Mouse (Mus musculus): ENCODE results near the gene Pold3.

Pold3 gene

DNA sequence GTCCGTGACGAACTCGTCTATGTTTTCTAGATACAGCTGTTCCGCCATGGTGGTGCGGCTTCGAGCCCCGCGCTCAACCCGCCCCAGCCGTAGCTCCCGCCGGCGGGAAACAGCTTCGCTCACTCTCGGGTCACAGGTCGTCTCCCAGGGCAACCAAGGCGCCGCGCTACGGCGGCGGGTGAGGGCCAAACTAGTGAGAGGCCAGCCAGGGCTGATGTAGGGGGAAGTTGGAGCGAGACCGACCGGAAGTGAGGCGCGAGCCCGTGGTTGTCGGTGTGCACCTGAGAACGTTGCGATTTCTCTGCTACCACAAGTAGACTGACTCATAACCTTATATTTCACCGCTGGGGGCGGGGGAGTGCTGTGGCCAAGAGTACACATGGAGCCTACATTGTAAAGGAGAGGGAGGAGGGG, at the start of gene Pold3:
Gene Pold3, minus strand, starts transcription at position 190 of the 414 bp plus-strand sequence.
- DNase-seq (ENCODE audit: low spot score): peak; percentile 98

DNA sequence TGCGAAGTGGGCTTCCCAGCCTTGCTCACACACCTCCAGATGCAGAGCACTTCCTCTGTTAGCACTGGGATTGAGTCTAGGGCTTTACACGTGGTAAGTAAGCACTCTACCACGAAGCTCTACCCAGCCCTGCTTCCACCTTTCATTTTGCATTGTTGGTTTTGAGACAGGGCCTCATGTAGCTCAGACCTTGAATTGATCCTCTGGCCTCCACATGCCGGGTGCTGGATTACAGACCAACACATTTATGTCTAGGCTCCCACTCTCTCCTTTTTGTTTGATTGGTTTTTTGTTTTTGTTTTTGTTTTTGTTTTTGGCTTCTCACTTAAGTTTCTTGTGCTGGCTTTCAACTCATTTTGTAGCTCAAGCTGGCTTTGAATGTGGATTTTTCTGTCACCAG, 49.4 kb upstream of the Pold3 start:
- DNase-seq (ENCODE audit: low spot score): no peak

DNA sequence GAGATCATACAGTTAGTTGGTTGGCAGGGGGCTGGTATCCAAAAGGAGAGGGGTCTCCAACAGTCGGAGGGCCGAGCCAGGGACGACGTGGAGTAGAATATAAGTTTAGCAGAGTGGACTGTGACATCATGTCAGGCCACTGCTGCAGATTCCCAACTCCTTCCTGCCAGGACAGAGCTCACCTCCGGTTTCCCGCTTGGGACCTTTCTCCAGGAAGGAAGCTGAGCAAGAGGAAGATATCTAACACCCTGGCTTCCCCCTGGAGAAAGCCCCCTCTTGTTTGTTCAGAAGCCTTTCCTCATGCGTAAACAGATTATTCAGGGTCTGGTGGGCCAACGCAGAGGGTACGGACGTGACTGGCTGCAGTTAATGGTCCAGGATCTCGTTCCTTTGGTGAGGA, 47.3 kb upstream of the Pold3 start:
- no peak for DNase-seq (ENCODE audit: low spot score)

DNA sequence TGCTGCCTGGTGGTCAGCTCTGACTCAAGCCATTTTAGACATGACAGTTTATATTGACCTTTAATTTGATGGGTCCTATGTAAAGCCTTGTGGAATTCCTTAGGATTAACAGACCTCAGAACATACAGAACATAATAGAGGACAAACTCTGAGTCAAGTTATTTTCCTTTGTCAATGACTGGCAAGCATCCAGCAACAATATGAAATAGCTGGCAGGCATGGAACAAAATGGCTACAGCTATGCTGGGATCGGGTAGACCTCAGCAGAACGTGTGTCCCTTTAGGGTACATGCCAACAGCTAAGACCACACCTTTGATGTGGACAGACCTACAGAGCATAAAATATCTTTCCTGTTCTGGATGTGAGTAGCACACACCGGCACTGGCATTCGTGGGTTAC, 42.1 kb upstream of the Pold3 start:
- no peak for DNase-seq (ENCODE audit: low spot score)

DNA sequence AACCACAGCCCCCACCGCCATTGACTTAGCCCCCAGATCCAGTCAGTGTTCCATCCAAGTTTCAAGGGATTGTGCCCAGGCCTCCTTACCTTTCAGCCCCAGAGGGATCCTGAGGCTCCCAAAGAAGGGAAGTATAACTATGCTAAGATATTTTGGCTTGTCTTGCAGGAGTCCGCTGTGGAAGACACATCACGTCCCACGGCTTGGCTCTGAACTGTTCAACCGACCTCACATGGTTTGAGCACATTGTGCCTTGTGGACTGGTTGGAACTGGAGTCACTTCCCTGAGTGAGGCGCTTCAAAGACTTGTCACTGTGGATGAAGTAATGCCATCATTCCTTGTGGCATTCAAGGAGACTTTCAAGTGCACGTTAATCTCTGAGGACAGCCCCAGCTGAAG, 38.6 kb upstream of the Pold3 start:
- no peak for DNase-seq (ENCODE audit: low spot score)

DNA sequence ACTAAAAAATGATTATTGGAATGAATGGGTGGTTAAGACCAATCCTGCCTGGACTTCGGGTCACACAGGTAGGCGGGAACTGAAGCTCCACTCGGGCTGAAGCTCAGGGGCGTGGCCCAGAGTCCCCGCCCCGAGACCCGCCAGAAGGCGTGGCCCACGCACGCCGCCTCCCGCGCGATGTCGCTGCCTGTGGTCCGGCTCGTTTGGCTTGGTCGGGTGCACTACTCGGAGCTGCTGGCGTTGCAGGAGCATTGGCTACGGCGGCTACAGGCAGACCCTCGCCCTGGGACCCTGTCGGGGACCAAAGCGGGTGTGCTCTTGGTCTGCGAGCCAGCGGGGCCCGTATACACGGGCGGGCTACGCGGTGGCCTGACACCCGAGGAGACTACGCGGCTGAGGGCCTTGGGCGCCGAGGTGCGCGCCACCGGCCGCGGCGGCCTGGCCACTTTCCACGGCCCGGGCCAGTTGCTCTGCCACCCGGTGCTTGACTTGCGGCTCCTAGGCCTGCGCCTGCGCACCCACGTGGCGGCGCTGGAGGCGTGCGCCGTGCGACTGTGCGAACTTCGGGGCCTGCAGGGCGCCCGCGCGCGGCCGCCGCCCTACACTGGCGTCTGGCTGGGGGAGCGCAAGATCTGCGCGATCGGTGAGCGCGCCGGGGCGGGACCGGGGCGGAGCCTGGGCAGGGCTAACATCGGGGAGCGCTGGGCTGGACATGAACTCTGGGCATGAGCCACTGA, 37.9 kb upstream of the Pold3 start, which contains the start of gene Lipt2:
Gene Lipt2, plus strand, starts transcription at position 173 of the 737 bp plus-strand sequence.
- DNase-seq (ENCODE audit: low spot score): peak; percentile 78

DNA sequence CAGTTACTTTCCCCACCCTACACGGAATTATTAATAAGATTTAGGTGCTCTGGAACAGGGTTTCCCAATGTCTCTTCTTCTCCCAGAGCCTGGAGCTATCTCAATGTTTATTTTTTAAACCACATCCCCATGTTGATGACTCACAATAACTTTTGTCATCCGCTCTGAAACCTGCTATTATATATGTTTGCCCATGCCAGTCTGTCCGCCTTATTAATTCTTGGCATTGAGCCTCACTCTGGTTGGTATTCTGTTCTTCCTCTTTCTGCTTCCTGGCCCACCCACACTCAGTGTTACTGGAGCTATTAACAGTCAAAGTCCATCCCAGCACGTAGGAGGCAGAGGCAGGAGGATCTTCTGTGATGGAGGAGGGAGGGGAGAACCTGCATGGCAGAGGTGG, 36.3 kb upstream of the Pold3 start:
- no peak for DNase-seq (ENCODE audit: low spot score)

DNA sequence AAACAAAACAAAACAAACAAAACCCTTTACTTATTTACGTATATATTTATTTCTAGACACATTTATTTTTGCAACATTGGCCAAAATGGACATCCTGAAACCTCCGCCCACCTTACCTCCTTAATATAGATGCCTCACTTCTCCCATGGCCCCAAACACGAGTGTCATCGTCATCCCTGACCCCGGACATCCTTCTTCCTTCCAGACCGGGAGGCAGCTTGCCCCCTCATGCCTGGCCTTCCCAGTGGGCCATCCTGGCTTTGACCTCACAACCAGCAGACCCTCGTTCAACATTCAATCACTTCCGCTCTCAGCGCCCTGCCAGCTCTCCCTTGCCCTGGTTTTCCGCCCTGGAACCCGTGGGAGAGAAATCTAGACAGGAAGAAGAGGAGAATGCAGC, 29.3 kb upstream of the Pold3 start:
- DNase-seq (ENCODE audit: low spot score): no peak

DNA sequence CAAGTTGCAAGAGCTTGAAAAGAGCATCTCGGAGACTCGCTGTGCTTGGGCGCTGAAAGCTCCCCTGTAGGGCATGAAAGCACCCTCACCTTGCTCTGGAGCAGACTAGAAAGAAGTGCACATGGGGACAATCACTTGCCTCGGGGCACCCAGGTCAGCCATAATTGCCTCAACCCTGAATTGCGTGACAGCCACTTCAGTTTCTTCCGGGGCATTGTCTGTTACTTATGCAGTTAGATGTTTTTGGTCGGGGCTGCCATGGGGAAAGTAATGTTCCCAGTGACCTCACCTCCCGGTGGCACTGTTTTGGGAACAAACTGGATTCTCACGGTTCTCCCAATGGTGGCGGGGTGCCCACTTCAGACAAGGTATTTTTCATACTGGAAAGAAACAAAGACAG, 28.7 kb upstream of the Pold3 start:
- DNase-seq (ENCODE audit: low spot score): no peak

DNA sequence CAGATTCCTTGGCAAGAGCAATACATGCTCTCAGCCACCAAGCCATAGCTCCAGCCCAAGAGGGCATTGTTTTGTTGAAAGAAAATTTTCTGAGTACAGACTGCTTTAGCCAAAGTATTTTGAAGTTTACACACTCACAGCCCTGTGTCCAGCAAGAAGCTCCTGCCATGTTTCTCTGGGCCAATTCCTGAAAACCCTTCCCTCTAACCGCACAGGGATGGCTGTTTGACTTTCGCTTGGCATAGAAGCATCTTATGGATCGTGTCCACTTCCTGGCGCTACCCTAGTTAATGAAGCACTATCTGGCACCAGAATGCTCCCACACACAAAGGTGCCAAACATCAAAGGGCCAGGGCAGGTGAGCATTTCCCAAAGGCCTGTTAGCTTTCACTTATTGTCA, 27.2 kb upstream of the Pold3 start:
- no peak for DNase-seq (ENCODE audit: low spot score)

DNA sequence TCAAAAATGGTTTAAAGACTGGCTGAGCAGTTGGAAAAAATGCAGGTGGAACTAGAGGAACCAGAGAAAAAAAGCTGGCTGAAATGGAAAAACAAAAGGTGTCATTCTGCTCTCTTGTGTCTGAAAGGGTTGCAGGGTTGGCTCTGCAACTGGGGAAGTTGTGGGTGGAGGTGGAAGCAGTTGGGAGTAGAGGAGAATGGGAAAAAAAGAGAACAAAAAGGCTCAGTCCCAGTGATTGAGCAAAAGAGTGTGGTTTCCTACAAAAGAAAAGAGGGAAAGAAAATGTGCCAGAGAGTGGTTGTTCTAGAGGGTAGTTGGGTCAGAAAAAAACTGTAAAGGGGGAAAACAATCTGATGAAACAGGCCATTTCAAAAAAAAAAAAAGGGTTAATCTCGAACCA, 19.2 kb upstream of the Pold3 start:
- no peak for DNase-seq (ENCODE audit: low spot score)

DNA sequence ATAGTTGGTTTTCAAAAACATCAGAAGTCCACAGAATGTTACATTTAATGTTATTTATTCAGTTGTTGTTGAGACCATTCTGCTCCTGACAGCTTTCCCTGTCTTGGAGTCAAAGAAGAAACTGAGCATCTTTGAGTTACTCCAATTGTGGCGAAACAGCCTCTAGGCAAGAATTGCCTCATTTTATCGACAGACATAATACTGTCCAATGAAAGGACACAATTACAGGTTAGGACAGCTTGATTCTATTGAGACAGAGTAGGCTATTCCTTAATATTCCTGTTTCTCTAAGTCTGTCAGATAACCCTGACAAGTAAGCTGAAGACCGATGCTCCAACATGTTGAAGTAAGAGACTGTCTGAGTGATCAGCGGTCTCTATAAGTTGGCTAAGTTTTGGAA, 16.7 kb upstream of the Pold3 start:
- no peak for DNase-seq (ENCODE audit: low spot score)

DNA sequence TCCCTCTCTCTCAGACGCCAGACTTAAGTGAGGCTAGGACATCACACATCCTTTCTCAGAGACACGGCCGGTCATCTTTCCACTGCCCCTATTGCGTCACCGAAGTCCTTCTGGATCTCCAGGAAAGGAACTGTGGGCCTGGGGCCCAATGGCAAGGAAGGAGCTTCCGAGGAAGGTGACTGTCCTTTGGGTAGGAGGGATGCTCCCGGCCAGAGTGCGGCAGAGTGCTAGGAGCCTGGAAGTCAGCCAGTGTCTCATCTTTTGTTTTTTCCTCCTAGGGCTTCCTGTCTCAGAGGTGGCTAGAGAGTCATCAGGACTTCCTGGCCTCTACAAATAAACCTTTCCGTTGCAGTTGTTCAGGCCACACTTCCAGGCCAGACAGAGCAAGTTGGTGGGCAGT, 15.7 kb upstream of the Pold3 start:
- DNase-seq (ENCODE audit: low spot score): no peak

DNA sequence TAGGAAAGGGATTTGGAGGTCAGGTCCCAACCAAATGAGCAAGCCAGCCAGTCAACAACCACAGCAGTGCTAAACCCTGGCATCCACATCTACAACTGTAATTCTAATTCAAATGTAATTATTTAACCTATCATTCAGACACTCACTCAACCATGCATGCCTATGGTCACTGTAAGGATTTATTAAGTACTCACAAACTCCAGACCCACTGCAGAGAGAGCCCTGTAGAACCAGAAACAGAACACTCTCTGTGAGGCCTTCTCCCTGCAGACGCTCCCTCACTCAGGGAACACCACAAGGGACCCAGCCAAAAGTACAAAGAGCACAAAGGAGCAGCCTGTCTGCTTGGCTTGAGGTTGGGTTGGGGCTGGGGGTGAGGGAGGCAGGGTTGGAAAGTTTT, 11.0 kb upstream of the Pold3 start:
- no peak for DNase-seq (ENCODE audit: low spot score)

DNA sequence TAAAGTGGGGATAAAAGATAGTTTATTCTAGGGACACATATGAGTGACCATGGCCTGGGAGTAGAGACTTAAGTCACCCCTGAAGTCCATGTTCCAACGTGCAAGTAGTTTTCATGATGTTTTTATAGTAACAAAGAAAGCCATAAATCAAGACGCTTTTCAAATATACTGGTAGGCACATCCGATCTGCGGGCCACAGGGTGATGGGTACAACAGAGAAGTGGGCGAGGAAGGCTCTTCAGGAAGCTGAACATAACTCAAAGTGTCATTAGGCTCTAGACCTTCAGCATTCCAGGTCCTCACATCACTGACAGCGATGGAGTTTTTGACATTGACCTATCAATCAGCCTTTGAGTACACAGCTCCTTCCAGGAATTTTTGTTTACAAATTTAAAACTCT, 9.2 kb upstream of the Pold3 start:
- no peak for DNase-seq (ENCODE audit: low spot score)

DNA sequence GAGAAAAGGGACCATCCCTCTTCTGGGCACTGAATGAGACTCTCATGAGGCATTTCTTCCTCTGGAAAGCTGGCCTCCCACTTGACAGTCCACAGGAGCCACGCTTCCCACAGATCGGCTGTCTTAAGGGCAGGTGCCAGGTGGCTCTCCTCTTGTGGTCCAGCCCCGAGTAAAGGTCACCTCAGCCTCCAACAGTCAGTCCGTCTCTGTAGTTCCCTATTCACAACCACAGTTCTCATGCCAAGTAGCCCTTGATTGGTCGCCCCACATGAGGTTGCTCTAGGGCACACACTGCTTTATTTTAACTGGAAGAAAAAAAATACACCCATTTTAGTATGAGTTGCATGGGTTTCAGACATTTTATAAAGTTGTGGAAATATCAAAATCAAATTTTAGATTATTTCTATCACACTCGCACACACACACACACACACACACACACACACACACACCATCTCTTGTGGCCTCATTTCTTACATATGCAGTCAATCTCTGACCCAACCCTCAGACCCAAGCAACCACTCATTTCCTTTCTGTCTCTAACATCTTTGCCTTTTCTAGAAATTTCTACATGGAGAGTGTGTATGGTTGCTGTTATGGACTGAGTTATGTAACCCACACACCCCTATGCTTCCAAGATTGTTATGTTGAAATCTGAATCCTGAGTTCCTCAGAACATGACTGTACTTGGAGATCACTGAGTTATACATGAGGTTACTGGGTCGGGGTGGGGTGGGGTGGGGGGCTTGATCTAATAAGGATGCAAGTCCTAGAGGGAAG, 7.1 kb upstream of the Pold3 start:
- DNase-seq (ENCODE audit: low spot score): no peak

DNA sequence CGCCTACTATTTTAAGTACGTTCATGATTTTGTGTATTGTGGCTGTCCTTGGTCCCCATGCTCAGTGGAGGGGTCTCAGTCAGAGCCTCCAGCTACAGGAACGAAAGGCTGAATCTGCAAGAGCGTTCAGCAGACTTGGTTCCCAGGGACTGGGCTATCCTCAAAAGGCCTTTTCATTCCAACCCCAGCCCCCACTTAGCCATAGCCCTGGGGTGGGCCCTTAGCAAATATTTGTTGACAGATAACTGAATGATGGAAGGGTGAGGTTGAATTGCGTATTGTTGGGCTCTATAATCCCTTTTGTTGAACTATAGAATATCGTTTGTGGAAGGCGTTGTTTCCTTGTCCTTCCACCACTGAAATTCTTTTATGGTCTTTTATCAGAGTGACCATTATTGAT, 5.1 kb upstream of the Pold3 start:
- no peak for DNase-seq (ENCODE audit: low spot score)

DNA sequence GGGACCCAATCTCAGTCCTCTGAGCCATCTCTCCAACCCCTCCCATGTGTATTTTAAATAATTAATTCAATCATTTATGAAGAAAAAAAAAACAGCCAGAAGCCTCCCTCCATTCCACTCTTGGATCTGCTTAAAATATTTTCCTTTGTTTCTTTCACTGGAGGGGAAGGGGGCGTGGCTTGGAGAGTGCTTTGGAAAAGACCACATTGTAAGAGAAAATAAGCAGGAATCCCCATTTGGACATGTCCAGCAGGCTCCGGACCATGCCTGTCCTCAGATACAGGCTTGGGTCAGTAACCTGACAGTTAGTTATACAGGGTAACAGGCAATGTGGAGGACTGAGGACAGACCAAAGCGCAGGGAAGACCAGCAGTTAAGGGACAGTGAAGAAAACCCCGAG, 3.8 kb upstream of the Pold3 start:
- DNase-seq (ENCODE audit: low spot score): no peak

DNA sequence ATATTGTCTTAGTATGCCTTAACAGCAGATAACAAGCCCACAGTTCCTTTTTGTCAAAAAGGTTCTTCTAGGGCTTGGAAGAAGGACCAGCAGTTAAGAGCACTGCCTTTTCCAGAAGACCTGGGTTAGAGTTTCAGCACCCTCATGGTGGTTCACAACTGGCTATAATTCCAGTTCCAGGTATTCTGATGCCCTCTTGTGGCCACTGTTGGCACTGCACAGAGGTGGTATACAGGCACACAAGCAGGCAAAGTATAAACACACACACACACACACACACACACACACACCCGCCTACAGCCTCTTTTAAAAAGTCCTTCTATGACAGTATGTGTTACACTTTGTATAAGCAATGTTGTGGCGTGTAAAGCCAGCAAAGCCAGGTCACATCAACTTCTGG, 2.8 kb upstream of the Pold3 start:
- peak; percentile 52 for DNase-seq (ENCODE audit: low spot score)

DNA sequence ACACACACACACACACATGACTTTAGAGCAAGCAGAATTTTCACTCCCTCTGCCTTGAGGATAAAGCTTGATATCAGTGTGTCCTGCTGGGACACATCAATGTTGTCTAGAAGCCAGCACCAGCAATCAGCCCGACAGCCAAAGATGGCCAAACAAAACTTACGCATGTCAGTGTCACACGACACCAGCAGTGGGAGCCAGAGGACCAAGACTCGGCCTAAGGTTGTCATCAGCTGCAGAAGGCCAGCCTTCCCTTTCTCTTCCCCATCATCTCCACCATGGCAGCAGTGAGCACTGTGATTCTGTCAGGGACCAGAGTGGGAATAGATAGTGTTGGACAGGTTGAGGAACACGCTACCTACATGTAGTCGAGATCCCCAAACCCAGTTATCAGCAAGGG, 2.1 kb upstream of the Pold3 start:
- DNase-seq (ENCODE audit: low spot score): peak; percentile 45

DNA sequence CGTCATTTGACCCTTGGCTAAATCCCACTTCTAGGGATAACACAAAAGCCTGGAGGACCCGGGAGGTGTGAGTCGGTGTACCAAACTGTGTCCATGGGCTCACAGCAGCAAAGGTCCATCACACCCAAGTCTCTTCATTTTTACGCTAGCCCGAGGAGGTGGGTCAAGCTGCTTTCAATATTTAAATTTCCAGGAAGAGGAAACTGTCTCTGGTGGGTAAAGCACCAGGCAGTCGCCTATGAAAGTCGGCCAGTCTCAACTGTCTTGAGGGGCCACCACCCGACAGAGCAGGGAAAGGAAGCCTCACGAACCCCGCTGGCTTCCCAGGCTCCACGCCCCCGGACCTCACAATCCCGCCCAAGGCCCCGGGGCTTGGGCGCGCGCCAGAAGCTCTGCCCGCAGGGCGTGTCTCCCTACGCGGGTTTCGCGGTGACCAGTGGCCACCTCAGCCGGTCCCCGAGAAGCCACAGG, 539 bp downstream of the Pold3 start:
- DNase-seq (ENCODE audit: low spot score): peak; percentile 60

DNA sequence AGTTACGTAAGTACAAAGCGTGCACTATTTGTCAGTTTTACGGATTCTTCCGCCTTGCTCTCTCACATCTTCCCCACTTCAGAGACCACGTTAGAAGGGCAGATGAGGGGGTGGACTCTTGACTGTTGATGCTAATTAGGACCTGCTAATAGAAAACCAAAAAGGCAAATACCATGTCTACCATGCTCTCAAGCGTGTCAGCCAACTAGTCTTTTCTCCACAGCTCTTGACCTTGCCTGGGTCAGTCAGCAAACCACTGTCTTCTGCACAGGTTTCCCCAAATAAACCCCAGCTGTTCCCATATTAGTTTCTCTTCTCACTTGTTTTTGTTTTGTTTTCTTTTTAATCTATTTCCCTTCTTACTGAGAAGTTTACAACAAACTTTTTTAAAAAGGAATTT, 7.1 kb downstream of the Pold3 start:
- no peak for DNase-seq (ENCODE audit: low spot score)

DNA sequence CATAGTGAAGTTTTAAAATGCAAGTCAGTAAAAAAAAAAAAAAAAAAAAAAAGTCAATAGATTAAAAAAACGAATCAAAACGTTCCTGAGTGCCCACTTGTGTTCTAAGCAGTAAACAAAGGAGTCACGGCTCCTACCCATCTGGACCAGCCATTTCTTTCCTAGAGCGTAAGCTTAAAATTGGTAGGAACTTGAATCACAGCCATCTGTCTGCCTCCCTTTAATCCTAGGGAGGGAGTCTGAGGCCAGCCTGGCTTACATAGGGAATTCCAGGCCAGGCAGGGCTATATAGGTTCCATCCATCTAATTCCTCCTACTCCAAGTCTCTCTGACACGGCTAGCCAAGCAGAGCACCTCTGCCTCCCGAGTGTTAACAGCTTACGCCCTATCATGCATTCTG, 7.5 kb downstream of the Pold3 start:
- no peak for DNase-seq (ENCODE audit: low spot score)

DNA sequence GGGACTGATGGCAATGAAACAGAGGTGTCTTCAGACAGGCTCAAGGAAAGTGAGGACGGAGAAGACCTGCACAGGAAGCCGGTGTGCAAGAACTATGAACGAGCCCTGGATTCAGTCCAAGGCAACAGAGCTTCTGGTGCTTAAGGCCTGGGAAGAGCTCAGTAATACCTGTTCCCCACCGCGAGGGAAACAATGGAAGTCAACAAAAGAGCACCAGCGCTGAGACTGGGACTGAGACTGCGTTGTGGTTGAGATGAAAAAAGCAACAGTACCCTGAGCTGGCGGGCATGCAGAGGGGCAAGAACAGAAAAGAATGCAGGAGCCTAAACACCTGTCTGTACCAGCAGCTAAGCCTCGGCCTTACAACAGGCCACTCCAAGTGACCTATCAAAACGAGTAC, 9.9 kb downstream of the Pold3 start:
- no peak for DNase-seq (ENCODE audit: low spot score)
